Mouse (Mus musculus) hindbrain, embryonic 10.5 days (tissue): ENCODE data around the gene Klra6. TPM values are rescaled to one million over a fixed set of nuclear protein-coding genes. Genes with fewer than 3 reads are reported as not detected.
"Not testable (repeated sequence)": the region's sequence is repeated elsewhere in the genome, so short reads cannot be mapped to it uniquely, and the experiment has no call there.

Experiments used
- DNase-seq: peaks from one replicate; pipeline ENCODE4 v3.0.0-alpha.2; 2017; ENCODE audit warnings: low spot score
- H3K27ac ChIP-seq: fragments of 300-500 bp; sonication (generic); 2 replicates; pipeline ENCODE4 v1.5.1; 2016; ENCODE audit warnings: mild to moderate bottlenecking, moderate library complexity
- H3K27me3 ChIP-seq: fragments of 300-500 bp; sonication (generic); 2 replicates; pipeline ENCODE4 v1.6.1; 2016; ENCODE audit warnings: mild to moderate bottlenecking; ENCODE audit not compliant: poor library complexity, insufficient read depth, severe bottlenecking
- H3K36me3 ChIP-seq: fragments of 300-500 bp; sonication (generic); 2 replicates; pipeline ENCODE4 v1.6.1; 2016; ENCODE audit warnings: mild to moderate bottlenecking, moderate library complexity
- H3K4me1 ChIP-seq: fragments of 300-500 bp; sonication (generic); replicated peaks from 2 replicates; pipeline ENCODE4 v1.6.1; 2016; ENCODE audit warnings: mild to moderate bottlenecking
- H3K4me3 ChIP-seq: fragments of 300-500 bp; sonication (generic); 2 replicates; pipeline ENCODE4 v1.5.1; 2016; ENCODE audit warnings: mild to moderate bottlenecking, moderate library complexity
- H3K9me3 ChIP-seq: fragments of 300-500 bp; sonication (generic); 2 replicates; pipeline ENCODE4 v1.6.1; 2016; ENCODE audit warnings: mild to moderate bottlenecking, moderate library complexity
- WGBS: fragments of 180-500 bp; shearing (Covaris S2); methylation state at CpG from one replicate; pipeline ENCODE4 v1.1.7; 2016; 5-methylcytosine and 5-hydroxymethylcytosine counted together
- polyA plus RNA-seq: library from polyadenylated mRNA; unstranded; fragments of >200 nt; fragmentation: Nextera tagmentation; extraction: Ambion mirVana; gene quantifications from 2 replicates; pipeline ENCODE4 v1.2.1, GENCODE M21; 2016

Gene Klra6
- not detected in 2 replicates for polyA plus RNA-seq

GRCm38 (mm10) chr6:130026854-130027253, at the start of gene Klra6:
Gene Klra6 (minus strand): TSS chr6:130026954.
- 79% methylated on average over 4 of the region's 4 CpGs for WGBS
- Histone ChIP-seq H3K36me3 (no peaks in the 10 kb centered on the region), H3K27me3 (no peaks in the 10 kb centered on the region), H3K4me3 (no peak within 1 kb of the TSS), H3K9me3 (peaks cover 18% of the 10 kb centered on the region), H3K27ac (no peak within 1 kb of the TSS), H3K4me1 (no peaks in the 10 kb centered on the region)
- DNase-seq: no peak

DNA sequence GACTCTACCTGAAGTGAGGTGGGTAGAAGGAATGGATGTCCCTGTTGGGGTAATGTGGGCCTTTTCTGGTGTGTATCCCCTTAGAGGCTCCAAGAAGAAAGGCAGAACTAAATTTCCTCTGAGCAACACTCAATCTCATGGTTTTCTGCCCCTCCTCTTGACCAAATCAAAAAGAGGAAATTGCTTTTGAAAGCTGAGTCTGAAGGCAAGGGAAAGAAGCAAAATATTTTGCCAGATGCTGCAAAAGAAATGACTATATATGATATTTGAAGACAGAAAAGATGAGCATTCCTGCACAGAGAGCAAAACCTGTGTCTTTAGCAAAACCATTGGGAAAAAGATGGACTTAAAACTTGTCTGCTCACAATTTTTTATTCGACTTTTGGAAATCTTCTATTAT, 40.4 kb upstream of the Klra6 start, which contains the start of gene Klra4:
Gene Klra4, minus strand, starts transcription at position 101 of the 400 bp plus-strand sequence.
- not testable (repeated sequence) for H3K27me3 ChIP-seq, H3K36me3 ChIP-seq, H3K4me1 ChIP-seq, H3K27ac ChIP-seq, H3K4me3 ChIP-seq, DNase-seq
- 81% methylated on average over 1 of the region's 1 CpGs for WGBS
- H3K9me3 ChIP-seq: peaks cover 28% of the 10 kb centered on the region

DNA sequence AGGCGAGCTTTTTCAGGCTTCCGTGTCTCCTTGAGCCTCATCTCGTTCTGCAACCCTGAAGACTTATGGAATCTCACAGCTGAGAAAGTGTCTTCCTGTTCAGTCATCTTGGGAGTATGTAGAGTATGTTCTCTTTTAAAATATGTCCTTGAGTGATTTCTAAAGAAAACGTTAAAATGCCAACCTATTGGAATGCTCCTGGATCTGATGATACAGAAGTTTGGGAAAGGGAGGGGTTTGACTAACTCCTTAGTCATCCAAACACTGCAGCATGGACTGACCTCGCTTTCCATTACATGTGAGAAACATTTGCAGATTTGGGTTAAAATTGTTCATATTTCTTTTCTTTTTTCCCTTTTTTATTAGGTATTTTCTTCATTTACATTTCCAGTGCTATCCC, 38.4 kb upstream of the Klra6 start:
- 82% methylated on average over 5 of the region's 5 CpGs for WGBS

DNA sequence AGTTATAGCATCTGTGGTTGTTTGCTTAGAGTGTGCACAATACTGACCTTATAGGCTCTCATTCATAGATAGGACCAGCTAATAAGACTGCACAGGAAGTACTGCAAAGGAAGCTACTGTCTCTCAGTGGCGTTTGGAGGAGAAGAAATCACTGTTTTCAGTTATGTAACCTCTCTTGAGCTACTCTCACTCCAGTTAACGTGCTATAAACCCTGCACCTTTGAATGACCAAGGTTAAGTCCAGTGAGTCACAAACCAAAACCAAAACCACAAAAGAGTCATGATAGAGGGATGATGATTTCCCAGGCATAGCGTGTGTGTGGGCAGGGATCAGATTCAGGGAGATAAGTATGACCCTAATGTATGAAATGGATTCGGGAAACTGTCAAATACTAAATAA, 8.4 kb upstream of the Klra6 start:
- not testable (repeated sequence) for H3K36me3 ChIP-seq, H3K27me3 ChIP-seq, DNase-seq, H3K27ac ChIP-seq, H3K4me3 ChIP-seq, H3K4me1 ChIP-seq
- peaks cover 36% of the 10 kb centered on the region for H3K9me3 ChIP-seq
- 67% methylated on average over 4 of the region's 4 CpGs for WGBS

More for the DNA sequence above, 38.4 kb upstream of the Klra6 start:
- H3K4me3 ChIP-seq: no peak overlapping the region
- DNase-seq: no peak
- no peaks in the 10 kb centered on the region for H3K36me3 ChIP-seq
- peaks cover 12% of the 10 kb centered on the region; the same call in 1 of the 2 replicates for H3K9me3 ChIP-seq
- no peak overlapping the region for H3K27ac ChIP-seq
- no peaks in the 10 kb centered on the region for H3K27me3 ChIP-seq
- H3K4me1 ChIP-seq: no peaks in the 10 kb centered on the region

- not testable (repeated sequence) for H3K4me3 ChIP-seq, H3K27ac ChIP-seq, DNase-seq, H3K27me3 ChIP-seq, H3K4me1 ChIP-seq, H3K36me3 ChIP-seq
- H3K9me3 ChIP-seq: peaks cover 36% of the 10 kb centered on the region
Measured at GRCm38 (mm10) chr6:130031493-130032089, 4.8 kb upstream of the Klra6 start.

Other genes with a start within 250 kb of the Klra6 start
- not detected in 2 replicates for gene Gm156, start 242.7 kb downstream of the Klra6 start, polyA plus RNA-seq
- not detected in 2 replicates for gene Gm17631, start 164.3 kb downstream of the Klra6 start, polyA plus RNA-seq
- gene Klra17, start 150.3 kb downstream of the Klra6 start, polyA plus RNA-seq: not detected in 2 replicates
- not detected in 2 replicates for gene Klra5, start 109.3 kb downstream of the Klra6 start, polyA plus RNA-seq
- not detected in 2 replicates for gene Klra4, start 40.3 kb upstream of the Klra6 start, polyA plus RNA-seq
- gene Klra8, start 102.9 kb upstream of the Klra6 start, polyA plus RNA-seq: not detected in 2 replicates
- gene Klra9, start 166.2 kb upstream of the Klra6 start, polyA plus RNA-seq: not detected in 2 replicates
- gene Klra7, start 206.4 kb upstream of the Klra6 start, polyA plus RNA-seq: not detected in 2 replicates